Mouse (Mus musculus): ENCODE data around the gene Ano6. TPM values are rescaled to one million over a fixed set of nuclear protein-coding genes. Genes with fewer than 3 reads are reported as not detected.

Ano6 gene
- total and polyA plus RNA-seq, 3 experiments = 14.9 to 27.0 (median 18.4) TPM

- no peak for TF ChIP-seq NRF1 (IDR thresholded peaks at IDR 0.05; ENCODE audit: low read depth, low read length)
- no peak for TF ChIP-seq IRF4 (IDR thresholded peaks at IDR 0.05; ENCODE audit: low read depth, low read length)
- no peak for TF ChIP-seq MAX (IDR thresholded peaks at IDR 0.05; ENCODE audit: low read length)
- TF ChIP-seq HCFC1 (IDR thresholded peaks at IDR 0.05; ENCODE audit: low read depth, low read length) = no peak
- peaks cover 10 to 34% of the 10 kb centered on the region in 2 experiments for H3K4me1 ChIP-seq (ENCODE audit: control insufficient read depth in 1 of 2, insufficient read depth in 2 of 2)
- H3K9me3 ChIP-seq (replicated peaks; ENCODE audit: low read length) = no peaks in the 10 kb centered on the region
- dilution Hi-C loops (cut with MboI; ENCODE audit: extremely low pct_ligation_motif_present, extremely low pct_unique_long_range_greater_than_20kb, low sequenced_read_pairs) (no loop called here), in situ Hi-C loops (cut with MboI; ENCODE audit: low pct_ligation_motif_present, low pct_unique_long_range_greater_than_20kb, low sequenced_read_pairs) (no loop called here)
- H3K4me3 ChIP-seq (replicated peaks in 1 of 3; ENCODE audit: low read depth in 2 of 3, low read length in 2 of 3, poor library complexity in 1 of 3) = no peak overlapping the region
- no peak overlapping the region for H3K4me2 ChIP-seq (ENCODE audit: insufficient read depth, low read depth, poor library complexity, severe bottlenecking)
- H3K79me2 ChIP-seq (replicated peaks; ENCODE audit: control insufficient read depth, extremely low read depth, insufficient read depth, poor library complexity, severe bottlenecking) = no peaks in the 10 kb centered on the region
- no peaks in the 10 kb centered on the region for H3K27me3 ChIP-seq (replicated peaks)
- H3K36me3 ChIP-seq (replicated peaks in 1 of 2; ENCODE audit: control insufficient read depth in 1 of 2, insufficient read depth in 1 of 2, low read length in 1 of 2) = peaks cover 23 to 70% of the 10 kb centered on the region in 2 experiments
- no peak overlapping the region for H3K27ac ChIP-seq (ENCODE audit: insufficient read depth, low read depth)
- H3K9ac ChIP-seq (ENCODE audit: insufficient read depth, low read depth) = no peak overlapping the region
- no peak for DNase-seq (ENCODE audit: extremely low read depth)
Measured at GRCm38 (mm10) chr15:95964251-95964561, 173.6 kb downstream of the Ano6 start.

- Histone ChIP-seq H3K27ac (ENCODE audit: insufficient read depth, low read depth) (no peak overlapping the region), H3K27me3 (replicated peaks) (no peaks in the 10 kb centered on the region), H3K4me3 (replicated peaks in 1 of 3; ENCODE audit: low read depth in 2 of 3, low read length in 2 of 3, poor library complexity in 1 of 3) (no peak overlapping the region), H3K36me3 (replicated peaks in 1 of 2; ENCODE audit: control insufficient read depth in 1 of 2, insufficient read depth in 1 of 2, low read length in 1 of 2) (peaks cover 31 to 73% of the 10 kb centered on the region in 2 experiments), H3K4me1 (ENCODE audit: control insufficient read depth in 1 of 2, insufficient read depth in 2 of 2) (peaks cover 10 to 34% of the 10 kb centered on the region in 2 experiments), H3K79me2 (replicated peaks; ENCODE audit: control insufficient read depth, extremely low read depth, insufficient read depth, poor library complexity, severe bottlenecking) (no peaks in the 10 kb centered on the region), H3K4me2 (ENCODE audit: insufficient read depth, low read depth, poor library complexity, severe bottlenecking) (no peak overlapping the region), H3K9ac (ENCODE audit: insufficient read depth, low read depth) (no peak overlapping the region), H3K9me3 (replicated peaks; ENCODE audit: low read length) (no peaks in the 10 kb centered on the region)
- TF ChIP-seq KAT2A (IDR thresholded peaks at IDR 0.05; ENCODE audit: insufficient replicate concordance, low read length) = no peak
- peak; percentile 62; the same call in 1 of the 2 replicates for TF ChIP-seq MAFK (IDR thresholded peaks at IDR 0.05; ENCODE audit: insufficient replicate concordance, low read length)
- no peak for DNase-seq (ENCODE audit: extremely low read depth)
- in situ Hi-C loops (cut with MboI; ENCODE audit: low pct_ligation_motif_present, low pct_unique_long_range_greater_than_20kb, low sequenced_read_pairs) = no loop called here
- dilution Hi-C loops (cut with MboI; ENCODE audit: extremely low pct_ligation_motif_present, extremely low pct_unique_long_range_greater_than_20kb, low sequenced_read_pairs) = no loop called here
Measured at GRCm38 (mm10) chr15:95966979-95967378, 176.3 kb downstream of the Ano6 start.

GRCm38 (mm10) chr15:95967516-95968196 lies 177.0 kb downstream of the Ano6 start:
- H3K9ac ChIP-seq (ENCODE audit: insufficient read depth, low read depth) = no peak overlapping the region
- H3K4me2 ChIP-seq (ENCODE audit: insufficient read depth, low read depth, poor library complexity, severe bottlenecking) = no peak overlapping the region
- no peak overlapping the region for H3K4me3 ChIP-seq (replicated peaks in 1 of 3; ENCODE audit: low read depth in 2 of 3, low read length in 2 of 3, poor library complexity in 1 of 3)
- no peak overlapping the region for H3K27ac ChIP-seq (ENCODE audit: insufficient read depth, low read depth)
- DNase-seq (ENCODE audit: extremely low read depth) = no peak
- H3K79me2 ChIP-seq (replicated peaks; ENCODE audit: control insufficient read depth, extremely low read depth, insufficient read depth, poor library complexity, severe bottlenecking) = no peaks in the 10 kb centered on the region
- H3K36me3 ChIP-seq (replicated peaks in 1 of 2; ENCODE audit: control insufficient read depth in 1 of 2, insufficient read depth in 1 of 2, low read length in 1 of 2) = peaks cover 36 to 77% of the 10 kb centered on the region in 2 experiments
- dilution Hi-C loops (cut with MboI; ENCODE audit: extremely low pct_ligation_motif_present, extremely low pct_unique_long_range_greater_than_20kb, low sequenced_read_pairs) = no loop called here
- no peaks in the 10 kb centered on the region for H3K9me3 ChIP-seq (replicated peaks; ENCODE audit: low read length)
- in situ Hi-C loops (cut with MboI; ENCODE audit: low pct_ligation_motif_present, low pct_unique_long_range_greater_than_20kb, low sequenced_read_pairs) = no loop called here
- H3K4me1 ChIP-seq (ENCODE audit: control insufficient read depth in 1 of 2, insufficient read depth in 2 of 2) = peaks cover 5 to 28% of the 10 kb centered on the region in 2 experiments; a peak in 3 of 4 replicates
- no peak for TF ChIP-seq MEF2A (IDR thresholded peaks at IDR 0.05; ENCODE audit: borderline replicate concordance, low read depth, low read length)
- TF ChIP-seq POLR2A (IDR thresholded peaks at IDR 0.05; ENCODE audit: low read depth, low read length) = no peak
- TF ChIP-seq JUN (IDR thresholded peaks at IDR 0.05; ENCODE audit: insufficient read depth, low read depth, low read length) = no peak
- no peak for TF ChIP-seq SIN3A (IDR thresholded peaks at IDR 0.05; ENCODE audit: low read length)
- TF ChIP-seq ETS1 (conservative IDR thresholded peaks at IDR 0.05; ENCODE audit: low read depth, low read length) = no peak
- no peak for TF ChIP-seq SMC3 (IDR thresholded peaks at IDR 0.05; ENCODE audit: low read depth, low read length)
- H3K27me3 ChIP-seq (replicated peaks) = no peaks in the 10 kb centered on the region

Data from CH12.LX (cell line).